Mouse (Mus musculus): ENCODE results near the gene Unc13a. TPM values are rescaled to one million over a fixed set of nuclear protein-coding genes. Genes with fewer than 3 reads are reported as not detected.

The Unc13a gene
- polyA plus RNA-seq, 1 experiment from 2014 or later, result 18.9 TPM

- ATAC-seq (ENCODE audit: low FRiP score, low TSS enrichment) (no peak), DNase-seq (peak; percentile 68)
- Histone ChIP-seq H3K9ac (replicated peaks; ENCODE audit: low read length) (peak overlapping the region; percentile 55), H3K4me3 (replicated peaks; ENCODE audit: low read depth, low read length) (no peak overlapping the region), H3K27me3 (ENCODE audit: control insufficient read depth, insufficient read depth, low read length) (peaks cover 4% of the 10 kb centered on the region; the same call in 1 of the 2 replicates), H3K4me1 (ENCODE audit: control insufficient read depth, insufficient read depth, low read length) (peaks cover 44% of the 10 kb centered on the region), H3K36me3 (ENCODE audit: control insufficient read depth, insufficient read depth, low read length) (peaks cover 21% of the 10 kb centered on the region), H3K4me2 (ENCODE audit: low read length) (peak overlapping the region; percentile 43), H3K27ac (replicated peaks; ENCODE audit: low read depth, low read length) (peak overlapping the region; percentile 66), H3K9me3 (ENCODE audit: control insufficient read depth, low read length) (no peaks in the 10 kb centered on the region)
- WGBS, result 34% methylated on average over 5 of the region's 5 CpGs
Observed at GRCm38 (mm10) chr8:71667256-71667655, 4.3 kb downstream of the Unc13a start.

- DNase-seq (no peak), ATAC-seq (ENCODE audit: low FRiP score, low TSS enrichment) (no peak)
- Histone ChIP-seq H3K27me3 (ENCODE audit: control insufficient read depth, insufficient read depth, low read length) (peaks cover 4% of the 10 kb centered on the region; the same call in 1 of the 2 replicates), H3K4me3 (replicated peaks; ENCODE audit: low read depth, low read length) (no peak overlapping the region), H3K36me3 (ENCODE audit: control insufficient read depth, insufficient read depth, low read length) (peaks cover 25% of the 10 kb centered on the region), H3K4me1 (ENCODE audit: control insufficient read depth, insufficient read depth, low read length) (peaks cover 41% of the 10 kb centered on the region), H3K4me2 (ENCODE audit: low read length) (peak overlapping the region; percentile 43), H3K9me3 (ENCODE audit: control insufficient read depth, low read length) (no peaks in the 10 kb centered on the region), H3K27ac (replicated peaks; ENCODE audit: low read depth, low read length) (peak overlapping the region; percentile 66), H3K9ac (replicated peaks; ENCODE audit: low read length) (peak overlapping the region; percentile 55; the same call in 1 of the 2 replicates)
- 19% methylated on average over 1 of the region's 1 CpGs for WGBS
Observed at GRCm38 (mm10) chr8:71666855-71667254, 4.7 kb downstream of the Unc13a start.

- Histone ChIP-seq H3K36me3 (ENCODE audit: control insufficient read depth, insufficient read depth, low read length) (peaks cover 31% of the 10 kb centered on the region), H3K9me3 (ENCODE audit: control insufficient read depth, low read length) (no peaks in the 10 kb centered on the region), H3K4me1 (ENCODE audit: control insufficient read depth, insufficient read depth, low read length) (peaks cover 41% of the 10 kb centered on the region), H3K4me3 (replicated peaks; ENCODE audit: low read depth, low read length) (no peak overlapping the region), H3K4me2 (ENCODE audit: low read length) (peak overlapping the region; percentile 23), H3K27me3 (ENCODE audit: control insufficient read depth, insufficient read depth, low read length) (peaks cover 4% of the 10 kb centered on the region; the same call in 1 of the 2 replicates), H3K9ac (replicated peaks; ENCODE audit: low read length) (no peak overlapping the region), H3K27ac (replicated peaks; ENCODE audit: low read depth, low read length) (no peak overlapping the region)
- WGBS, result 6% methylated on average over 22 of the region's 22 CpGs
- ATAC-seq (ENCODE audit: low FRiP score, low TSS enrichment) (peak; percentile 10; the same call in 1 of the 2 replicates), DNase-seq (peak; percentile 71)
Observed at GRCm38 (mm10) chr8:71665331-71666130, 6.0 kb downstream of the Unc13a start.

GRCm38 (mm10) chr8:71660325-71661120, 11.0 kb downstream of the Unc13a start:
- Histone ChIP-seq H3K36me3 (ENCODE audit: control insufficient read depth, insufficient read depth, low read length) (peaks cover 52% of the 10 kb centered on the region), H3K27ac (replicated peaks; ENCODE audit: low read depth, low read length) (no peak overlapping the region), H3K9ac (replicated peaks; ENCODE audit: low read length) (no peak overlapping the region)

GRCm38 (mm10) chr8:71659751-71660150, 11.8 kb downstream of the Unc13a start:
- Histone ChIP-seq H3K27ac (replicated peaks; ENCODE audit: low read depth, low read length) (no peak overlapping the region), H3K9ac (replicated peaks; ENCODE audit: low read length) (no peak overlapping the region), H3K27me3 (ENCODE audit: control insufficient read depth, insufficient read depth, low read length) (peaks cover 38% of the 10 kb centered on the region), H3K4me3 (replicated peaks; ENCODE audit: low read depth, low read length) (no peak overlapping the region), H3K9me3 (ENCODE audit: control insufficient read depth, low read length) (no peaks in the 10 kb centered on the region), H3K4me2 (ENCODE audit: low read length) (no peak overlapping the region), H3K4me1 (ENCODE audit: control insufficient read depth, insufficient read depth, low read length) (no peaks in the 10 kb centered on the region), H3K36me3 (ENCODE audit: control insufficient read depth, insufficient read depth, low read length) (peaks cover 55% of the 10 kb centered on the region)
- WGBS, result 69% methylated on average over 1 of the region's 1 CpGs
- DNase-seq (no peak), ATAC-seq (ENCODE audit: low FRiP score, low TSS enrichment) (no peak)

More at GRCm38 (mm10) chr8:71660325-71661120, 11.0 kb downstream of the Unc13a start:
- Histone ChIP-seq H3K4me2 (ENCODE audit: low read length) (no peak overlapping the region), H3K4me3 (replicated peaks; ENCODE audit: low read depth, low read length) (no peak overlapping the region), H3K27me3 (ENCODE audit: control insufficient read depth, insufficient read depth, low read length) (peaks cover 33% of the 10 kb centered on the region), H3K9me3 (ENCODE audit: control insufficient read depth, low read length) (no peaks in the 10 kb centered on the region), H3K4me1 (ENCODE audit: control insufficient read depth, insufficient read depth, low read length) (0 out of 2 replicates have a peak, but pooled peaks cover 4% of the 10 kb centered on the region)
- DNase-seq, result peak; percentile 96
- ATAC-seq (ENCODE audit: low FRiP score, low TSS enrichment), result peak; percentile 62
- 6% methylated on average over 36 of the region's 36 CpGs for WGBS

- Histone ChIP-seq H3K4me2 (ENCODE audit: low read length) (no peak overlapping the region), H3K9me3 (ENCODE audit: control insufficient read depth, low read length) (no peaks in the 10 kb centered on the region), H3K4me3 (replicated peaks; ENCODE audit: low read depth, low read length) (no peak overlapping the region), H3K36me3 (ENCODE audit: control insufficient read depth, insufficient read depth, low read length) (peaks cover 47% of the 10 kb centered on the region), H3K4me1 (ENCODE audit: control insufficient read depth, insufficient read depth, low read length) (no peaks in the 10 kb centered on the region), H3K27me3 (ENCODE audit: control insufficient read depth, insufficient read depth, low read length) (peaks cover 38% of the 10 kb centered on the region), H3K9ac (replicated peaks; ENCODE audit: low read length) (no peak overlapping the region), H3K27ac (replicated peaks; ENCODE audit: low read depth, low read length) (no peak overlapping the region)
- WGBS, result 26% methylated on average over 17 of the region's 17 CpGs
- ATAC-seq (ENCODE audit: low FRiP score, low TSS enrichment) (no peak), DNase-seq (no peak)
Observed at GRCm38 (mm10) chr8:71658515-71659049, 13.0 kb downstream of the Unc13a start.

GRCm38 (mm10) chr8:71657816-71658215, 13.7 kb downstream of the Unc13a start:
- Histone ChIP-seq H3K36me3 (ENCODE audit: control insufficient read depth, insufficient read depth, low read length) (peaks cover 46% of the 10 kb centered on the region), H3K27me3 (ENCODE audit: control insufficient read depth, insufficient read depth, low read length) (peaks cover 38% of the 10 kb centered on the region), H3K9me3 (ENCODE audit: control insufficient read depth, low read length) (no peaks in the 10 kb centered on the region), H3K9ac (replicated peaks; ENCODE audit: low read length) (no peak overlapping the region), H3K4me1 (ENCODE audit: control insufficient read depth, insufficient read depth, low read length) (no peaks in the 10 kb centered on the region), H3K4me2 (ENCODE audit: low read length) (no peak overlapping the region), H3K4me3 (replicated peaks; ENCODE audit: low read depth, low read length) (no peak overlapping the region), H3K27ac (replicated peaks; ENCODE audit: low read depth, low read length) (no peak overlapping the region)
- DNase-seq (no peak), ATAC-seq (ENCODE audit: low FRiP score, low TSS enrichment) (no peak)
- WGBS, result 19% methylated on average over 9 of the region's 9 CpGs

GRCm38 (mm10) chr8:71654600-71654999, 17.0 kb downstream of the Unc13a start:
- H3K4me2 ChIP-seq (ENCODE audit: low read length), result peak overlapping the region; percentile 28
- peaks cover 28% of the 10 kb centered on the region for H3K27me3 ChIP-seq (ENCODE audit: control insufficient read depth, insufficient read depth, low read length)
- H3K4me3 ChIP-seq (replicated peaks; ENCODE audit: low read depth, low read length), result no peak overlapping the region
- H3K9me3 ChIP-seq (ENCODE audit: control insufficient read depth, low read length), result no peaks in the 10 kb centered on the region
- H3K4me1 ChIP-seq (ENCODE audit: control insufficient read depth, insufficient read depth, low read length), result no peaks in the 10 kb centered on the region
- peak; percentile 31 for DNase-seq
- H3K9ac ChIP-seq (replicated peaks; ENCODE audit: low read length), result no peak overlapping the region
- ATAC-seq (ENCODE audit: low FRiP score, low TSS enrichment), result no peak
- H3K27ac ChIP-seq (replicated peaks; ENCODE audit: low read depth, low read length), result no peak overlapping the region
- WGBS, result 1% methylated on average over 24 of the region's 24 CpGs
- H3K36me3 ChIP-seq (ENCODE audit: control insufficient read depth, insufficient read depth, low read length), result peaks cover 49% of the 10 kb centered on the region

Data from midbrain, embryonic 14.5 days (tissue).